Comparison of ENCODE assay signal across 8 mouse cellular contexts in genomic region chr8:121115948-121116347, GRCm38 (mm10). TPM values are rescaled to one million over a fixed set of nuclear protein-coding genes. Genes with fewer than 3 reads are reported as not detected.
DNase-seq lines count a peak whose midpoint lies in the region; ATAC-seq lines count a peak whose summit lies in the region.

Gene Foxc2, plus strand, starts transcription at chr8:121116171.

- H3K27ac ChIP-seq in forebrain, embryonic 14.5 days (ENCODE audit: low read depth, low read length), result no peak within 1 kb of the TSS
- H3K27ac ChIP-seq in hindbrain, embryonic 10.5 days, result peak within 1 kb of the TSS; percentile 73

- H3K4me2 ChIP-seq in forebrain, embryonic 14.5 days (ENCODE audit: low read length), result peak within 1 kb of the TSS; percentile 55

- peak; percentile 63; the same call in 1 of the 2 replicates for ATAC-seq in forebrain, embryonic 14.5 days

- WGBS in forebrain, embryonic 14.5 days, result 0% methylated on average over 25 of the region's 25 CpGs
- WGBS in hindbrain, embryonic 10.5 days, result under 1% methylated on average over 25 of the region's 25 CpGs

- H3K9me3 ChIP-seq in forebrain, embryonic 14.5 days (replicated peaks; ENCODE audit: control insufficient read depth, low read length), result no peaks in the 10 kb centered on the region
- H3K9me3 ChIP-seq in hindbrain, embryonic 10.5 days, result no peaks in the 10 kb centered on the region

- no peaks in the 10 kb centered on the region for H3K36me3 ChIP-seq in forebrain, embryonic 14.5 days (ENCODE audit: control insufficient read depth, insufficient read depth, low read length)
- no peaks in the 10 kb centered on the region for H3K36me3 ChIP-seq in hindbrain, embryonic 10.5 days

- peaks cover 76% of the 10 kb centered on the region for H3K27me3 ChIP-seq in forebrain, embryonic 14.5 days (replicated peaks; ENCODE audit: control insufficient read depth, insufficient read depth, low read length)
- peaks cover 100% of the 10 kb centered on the region for H3K27me3 ChIP-seq in hindbrain, embryonic 10.5 days (ENCODE audit: insufficient read depth, poor library complexity, severe bottlenecking)

- H3K9ac ChIP-seq in forebrain, embryonic 14.5 days (ENCODE audit: low read length), result 0 out of 2 replicates have a peak within 1 kb of the TSS, but pooled peaks have one; percentile 35

- DNase-seq in CD8-positive naive resting alpha-beta T cell, adult 2 months (ENCODE audit: low read depth in 2 of 2, low spot score in 2 of 2), result peak; percentile 37 to 66
- peak; percentile 91 for DNase-seq in adrenal gland, adult 2 months
- DNase-seq in forebrain, embryonic 14.5 days (ENCODE audit: low spot score), result peak; percentile 92
- peak; percentile 86 for DNase-seq in hindbrain, embryonic 10.5 days (ENCODE audit: low spot score)
- DNase-seq in left cerebral cortex, adult 11 months (ENCODE audit: low spot score), result peak; percentile 35
- peak; percentile 90 for DNase-seq in lung, postnatal 25 days (ENCODE audit: low spot score)
- peak; percentile 45 to 63 for DNase-seq in right cerebral cortex, adult 2 months (ENCODE audit: low spot score in 2 of 2)
- DNase-seq in urinary bladder, postnatal 4 days (ENCODE audit: low spot score in 2 of 2), result peak; percentile 80 to 81

- H3K4me1 ChIP-seq in forebrain, embryonic 14.5 days (ENCODE audit: control insufficient read depth, insufficient read depth, low read length), result no peaks in the 10 kb centered on the region
- H3K4me1 ChIP-seq in hindbrain, embryonic 10.5 days (replicated peaks), result peaks cover 28% of the 10 kb centered on the region

- peak within 1 kb of the TSS; percentile 29 for H3K4me3 ChIP-seq in forebrain, embryonic 14.5 days (ENCODE audit: low read depth, low read length)
- peak within 1 kb of the TSS; percentile 59 for H3K4me3 ChIP-seq in hindbrain, embryonic 10.5 days

RNA-seq across cellular contexts. Expression of gene Foxc2, which starts in this region (rescaled TPM):
- 1 to 10 TPM; 3.3 to 6.3 TPM for total RNA-seq in adrenal gland, adult 2 months (2021)
- 14.4 and 15.2 TPM in 2 replicates for polyA plus RNA-seq in adrenal gland, adult 2 months (2012; rRNA removed)
- 1.1 and 2.1 TPM in 2 replicates for polyA plus RNA-seq in forebrain, embryonic 14.5 days (2014; fragmentation: Nextera tagmentation; extraction: Ambion mirVana)
- 7.0 and 13.7 TPM in 2 replicates for polyA plus RNA-seq in hindbrain, embryonic 10.5 days (2016; fragmentation: Nextera tagmentation; extraction: Ambion mirVana)

Comparison
In these comparisons a context has a peak if more than half of its experiments do, and no peak if none do; other contexts are left out.
1. DNase-seq: peak in every context shown above with its lines; median percentile 92 in forebrain, embryonic 14.5 days; 91 in adrenal gland, adult 2 months; 90 in lung, postnatal 25 days; 86 in hindbrain, embryonic 10.5 days; 80 in urinary bladder, postnatal 4 days; 54 in right cerebral cortex, adult 2 months; 52 in CD8-positive naive resting alpha-beta T cell, adult 2 months; 35 in left cerebral cortex, adult 11 months.